Comparison of ENCODE assay signal across 8 mouse cellular contexts in the genomic region with DNA sequence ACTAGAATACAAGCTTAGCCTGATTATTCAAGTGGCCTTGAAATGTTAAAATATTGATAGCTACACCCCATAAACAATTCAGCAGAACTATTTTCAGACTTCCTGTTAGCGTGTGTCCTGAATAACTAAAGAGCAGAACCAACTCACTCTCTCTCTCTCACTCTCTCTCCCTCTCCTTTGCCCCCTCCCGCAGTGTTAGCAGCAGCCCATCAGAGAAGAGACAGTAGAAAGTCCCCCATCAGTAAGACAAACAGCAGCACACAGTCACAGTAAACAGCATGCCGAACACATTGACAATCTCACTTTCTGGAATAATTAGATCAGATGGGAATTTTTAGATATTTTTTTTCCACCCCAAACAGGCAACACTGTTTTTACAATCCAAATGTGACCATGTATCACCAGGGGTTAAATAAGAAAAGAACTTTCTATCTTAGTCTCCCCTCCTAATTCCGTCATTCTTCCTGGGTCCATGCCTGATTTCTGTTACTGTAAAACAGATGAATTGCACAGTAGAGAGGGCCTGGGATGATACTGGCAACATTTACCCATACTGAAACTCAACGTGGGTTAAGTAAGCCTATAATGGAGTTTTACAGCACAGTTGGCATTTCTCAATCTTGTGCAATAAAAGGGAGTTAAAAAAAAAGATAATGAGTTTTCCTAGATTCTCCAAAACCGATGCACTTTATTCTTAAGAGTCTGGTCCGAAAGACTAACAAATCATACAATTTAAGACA. TPM values are rescaled to one million over a fixed set of nuclear protein-coding genes. Genes with fewer than 3 reads are reported as not detected.
DNase-seq lines count a peak whose midpoint lies in the region; ATAC-seq lines count a peak whose summit lies in the region.

No protein-coding gene starts in this region.

- no peaks in the 10 kb centered on the region for H3K9me3 ChIP-seq in lung, embryonic 15.5 days
- H3K9me3 ChIP-seq in embryonic facial prominence, embryonic 13.5 days = no peaks in the 10 kb centered on the region
- H3K9me3 ChIP-seq in midbrain, embryonic 12.5 days = no peaks in the 10 kb centered on the region

- no peak for ATAC-seq in lung, embryonic 15.5 days (ENCODE audit: borderline replicate concordance, extremely low read depth, low FRiP score, low TSS enrichment)
- ATAC-seq in embryonic facial prominence, embryonic 13.5 days (ENCODE audit: insufficient number of reproducible peaks, insufficient read depth, low FRiP score, low TSS enrichment, low read depth) = no peak
- ATAC-seq in midbrain, embryonic 12.5 days (ENCODE audit: low FRiP score, low read depth) = no peak
- ATAC-seq in monocyte, adult 5-6 weeks (replicated peaks; ENCODE audit: insufficient number of reproducible peaks, low FRiP score, low TSS enrichment, poor library complexity, severe bottlenecking) = no peak

- no peak overlapping the region for H3K27ac ChIP-seq in lung, embryonic 15.5 days
- no peak overlapping the region for H3K27ac ChIP-seq in embryonic facial prominence, embryonic 13.5 days
- no peak overlapping the region for H3K27ac ChIP-seq in midbrain, embryonic 12.5 days (replicated peaks)

- H3K4me2 ChIP-seq in lung, embryonic 15.5 days = peak overlapping the region; percentile 95
- peak overlapping the region; percentile 97 for H3K4me2 ChIP-seq in embryonic facial prominence, embryonic 13.5 days
- H3K4me2 ChIP-seq in midbrain, embryonic 12.5 days (replicated peaks) = peak overlapping the region; percentile 93

- WGBS in lung, embryonic 15.5 days = 20% methylated on average over 7 of the region's 7 CpGs
- WGBS in embryonic facial prominence, embryonic 13.5 days = 40% methylated on average over 7 of the region's 7 CpGs
- 59% methylated on average over 7 of the region's 7 CpGs for WGBS in midbrain, embryonic 12.5 days

- peak overlapping the region; percentile 82 for H3K4me3 ChIP-seq in lung, embryonic 15.5 days
- peak overlapping the region; percentile 81 for H3K4me3 ChIP-seq in embryonic facial prominence, embryonic 13.5 days
- H3K4me3 ChIP-seq in midbrain, embryonic 12.5 days = no peak overlapping the region

- peaks cover 17% of the 10 kb centered on the region for H3K4me1 ChIP-seq in lung, embryonic 15.5 days
- peaks cover 9% of the 10 kb centered on the region for H3K4me1 ChIP-seq in embryonic facial prominence, embryonic 13.5 days
- peaks cover 18% of the 10 kb centered on the region for H3K4me1 ChIP-seq in midbrain, embryonic 12.5 days

- H3K36me3 ChIP-seq in lung, embryonic 15.5 days = peaks cover under 1% of the 10 kb centered on the region; the same call in 1 of the 2 replicates
- H3K36me3 ChIP-seq in embryonic facial prominence, embryonic 13.5 days = peaks cover 6% of the 10 kb centered on the region
- peaks cover 4% of the 10 kb centered on the region for H3K36me3 ChIP-seq in midbrain, embryonic 12.5 days

- H3K9ac ChIP-seq in lung, embryonic 15.5 days = peak overlapping the region; percentile 7; the same call in 1 of the 2 replicates
- 0 out of 2 replicates have a peak overlapping the region, but pooled peaks have one; percentile 2 for H3K9ac ChIP-seq in embryonic facial prominence, embryonic 13.5 days
- no peak overlapping the region for H3K9ac ChIP-seq in midbrain, embryonic 12.5 days (replicated peaks)

- DNase-seq in lung, postnatal 14 days = no peak
- DNase-seq in induced T-regulatory cell, adult 2 months (ENCODE audit: low read depth) = peak; percentile 52
- no peak for DNase-seq in gastrocnemius, postnatal 4 days (ENCODE audit: low spot score in 2 of 2)
- DNase-seq in adrenal gland, adult 18-20 months (ENCODE audit: low spot score in 2 of 2) = no peak

- H3K27me3 ChIP-seq in lung, embryonic 15.5 days = no peaks in the 10 kb centered on the region
- H3K27me3 ChIP-seq in embryonic facial prominence, embryonic 13.5 days = no peaks in the 10 kb centered on the region
- H3K27me3 ChIP-seq in midbrain, embryonic 12.5 days = peaks cover 15% of the 10 kb centered on the region

RNA-seq across cellular contexts. Expression of gene Sgpp1, which starts 2.0 kb away (rescaled TPM):
- 15.5 and 15.6 TPM in 2 replicates for polyA plus RNA-seq in lung, embryonic 15.5 days (2015; fragmentation: Nextera tagmentation; extraction: Ambion mirVana)
- 14.7 and 15.0 TPM in 2 replicates for polyA plus RNA-seq in embryonic facial prominence, embryonic 13.5 days (2015; fragmentation: Nextera tagmentation; extraction: Ambion mirVana)
- 8.5 and 10.6 TPM in 2 replicates for polyA plus RNA-seq in midbrain, embryonic 12.5 days (2016; fragmentation: Nextera tagmentation; extraction: Ambion mirVana)
- total RNA-seq in gastrocnemius, postnatal 4 days (2021) = 10 to 100 TPM; 21.2 to 22.8 TPM
- total RNA-seq in monocyte, adult 5-6 weeks (2017) = 56.4 to 59.2 TPM (median 57.7 TPM) in 3 replicates
- 100 to 1,000 TPM in 1 of 2 experiments, 10 to 100 TPM in 1; 73.8 to 209 TPM for total RNA-seq in adrenal gland, adult 18-20 months (2021)
